Mouse (Mus musculus) frontal cortex, postnatal 25 days (tissue): ENCODE results near the gene Gm8947.

Experiments used
- DNase-seq, 2 experiments: peaks; one replicate each; pipeline ENCODE4 v3.0.0; 2022; ENCODE audit warnings: low spot score in 2 of 2

Gm8947 gene

GRCm38 (mm10) chr1:151224536-151224935, 32.4 kb downstream of the Gm8947 start:
- DNase-seq, result no peak

GRCm38 (mm10) chr1:151227506-151227905, 35.3 kb downstream of the Gm8947 start:
- DNase-seq, result no peak

GRCm38 (mm10) chr1:151228320-151228989, 36.3 kb downstream of the Gm8947 start:
- no peak for DNase-seq

GRCm38 (mm10) chr1:151232346-151232745, 40.2 kb downstream of the Gm8947 start:
- DNase-seq, result no peak

GRCm38 (mm10) chr1:151233756-151234155, 41.6 kb downstream of the Gm8947 start:
- no peak for DNase-seq

GRCm38 (mm10) chr1:151235574-151235973, 43.4 kb downstream of the Gm8947 start:
- DNase-seq, result no peak

- no peak for DNase-seq
Measured at GRCm38 (mm10) chr1:151236141-151236930, 44.2 kb downstream of the Gm8947 start.

GRCm38 (mm10) chr1:151237780-151238179, 45.6 kb downstream of the Gm8947 start:
- no peak for DNase-seq

- no peak for DNase-seq
Measured at GRCm38 (mm10) chr1:151243332-151243731, 51.2 kb downstream of the Gm8947 start.
